Mouse (Mus musculus) lung, embryonic 14.5 days (tissue): ENCODE results near the gene Mei1. TPM values are rescaled to one million over a fixed set of nuclear protein-coding genes. Genes with fewer than 3 reads are reported as not detected.
A peak's percentile ranks its signal among the peaks of the same experiment; 100 is the strongest.

ENCODE experiments used
- ATAC-seq: fragments of 200-750 bp; cut with Nextera tagmentation; 2 replicates; pipeline ENCODE4 v1.8.0; 2017; ENCODE audit warnings: mild to moderate bottlenecking, moderate TSS enrichment, moderate library complexity; ENCODE audit not compliant: insufficient read depth
- DNase-seq: peaks from one replicate; pipeline ENCODE4 v3.0.0-alpha.2; 2015
- H3K27ac ChIP-seq: fragments of 300-500 bp; sonication (generic); 2 replicates; pipeline ENCODE4 v1.5.1; 2014; ENCODE audit warnings: low read depth, mild to moderate bottlenecking, moderate library complexity
- H3K27me3 ChIP-seq: fragments of 300-500 bp; sonication (generic); 2 replicates; pipeline ENCODE4 v1.6.1; 2014; ENCODE audit warnings: low read length, control low read depth; ENCODE audit not compliant: insufficient read depth
- H3K36me3 ChIP-seq: fragments of 300-500 bp; sonication (generic); 2 replicates; pipeline ENCODE4 v1.6.1; 2014; ENCODE audit warnings: control low read depth; ENCODE audit not compliant: insufficient read depth
- H3K4me1 ChIP-seq: fragments of 300-500 bp; sonication (generic); 2 replicates; pipeline ENCODE4 v1.6.1; 2014; ENCODE audit warnings: antibody characterized with exemption, control low read depth; ENCODE audit not compliant: insufficient read depth
- H3K4me2 ChIP-seq: fragments of 300-500 bp; sonication (generic); 2 replicates; pipeline ENCODE4 v1.6.1; 2014; ENCODE audit warnings: mild to moderate bottlenecking
- H3K4me3 ChIP-seq: fragments of 300-500 bp; sonication (generic); 2 replicates; pipeline ENCODE4 v1.5.1; 2014; ENCODE audit warnings: low read depth, low read length
- H3K9ac ChIP-seq: fragments of 300-500 bp; sonication (generic); 2 replicates; pipeline ENCODE4 v1.6.1; 2014
- H3K9me3 ChIP-seq: fragments of 300-500 bp; sonication (generic); 2 replicates; pipeline ENCODE4 v1.6.1; 2016; ENCODE audit warnings: low read depth, low read length, control low read depth
- CTCF ChIP-seq: IDR thresholded peaks from 2 replicates; pipeline ENCODE4 v1.5.1; 2016; ENCODE audit warnings: antibody characterized with exemption, low read depth
- WGBS: fragments of 180-500 bp; shearing (Covaris S2); extraction: QIAGEN DNeasy Blood & Tissue Kit; methylation state at CpG from one replicate; pipeline ENCODE4 v1.1.7; 2014; 5-methylcytosine and 5-hydroxymethylcytosine counted together
- polyA plus RNA-seq: library from polyadenylated mRNA; unstranded; fragments of >200 nt; fragmentation: Nextera tagmentation; extraction: Ambion mirVana; gene quantifications from 2 replicates; pipeline ENCODE4 v1.2.1, GENCODE M21; 2014

The Mei1 gene
- polyA plus RNA-seq, 1 experiment from 2014 or later, result not detected

DNA sequence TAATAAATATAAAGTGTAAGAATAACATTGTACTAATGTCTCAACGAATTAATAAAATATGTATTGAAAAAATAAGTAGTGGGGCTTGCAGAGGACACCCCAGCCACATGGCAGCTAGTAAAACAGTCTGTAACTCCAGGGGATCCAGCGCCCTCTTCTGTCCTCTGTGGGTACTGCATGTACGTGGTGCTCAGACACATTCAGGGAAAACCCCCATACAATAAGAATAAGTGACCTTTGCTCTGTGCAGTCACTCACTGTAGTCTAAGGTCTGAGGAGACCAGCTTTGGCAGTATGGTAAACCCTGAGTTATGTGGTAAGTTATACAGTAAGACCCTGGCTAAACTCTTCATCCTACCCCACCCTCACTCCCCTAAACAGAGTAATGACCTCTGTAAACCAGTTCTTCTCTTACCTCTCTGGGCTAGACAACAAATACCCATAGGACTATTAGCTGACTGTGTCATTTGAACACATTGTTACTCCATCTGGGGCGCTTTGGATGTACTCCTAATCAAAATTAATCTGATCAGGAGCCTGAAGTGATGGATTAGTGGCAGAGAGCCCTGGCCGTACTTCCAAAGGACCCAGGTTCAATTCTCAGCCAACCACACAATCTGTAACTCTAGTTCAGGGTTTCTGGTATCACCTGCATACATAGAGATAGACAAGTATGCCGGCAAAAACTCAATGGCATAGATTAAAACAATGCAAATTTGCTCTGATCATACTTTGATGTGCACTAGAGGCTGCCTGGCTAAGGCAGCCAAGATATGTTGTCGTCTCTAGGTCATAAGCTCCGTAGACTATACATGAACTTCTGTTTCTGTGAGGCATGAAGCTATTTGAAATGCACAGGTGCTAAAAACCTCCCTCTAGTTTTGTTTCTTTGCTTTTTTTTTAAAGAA lies 95.8 kb downstream of the Mei1 start:
- Histone ChIP-seq H3K4me1 (peaks cover 14% of the 10 kb centered on the region), H3K27me3 (no peaks in the 10 kb centered on the region), H3K27ac (peak overlapping the region; percentile 59; the same call in 1 of the 2 replicates), H3K4me2 (0 out of 2 replicates have a peak overlapping the region, but pooled peaks have one; percentile 4), H3K9ac (no peak overlapping the region), H3K36me3 (peaks cover 10% of the 10 kb centered on the region), H3K9me3 (no peaks in the 10 kb centered on the region), H3K4me3 (no peak overlapping the region)
- DNase-seq (peak; percentile 88), ATAC-seq (0 out of 2 replicates have a peak, but pooled peaks have one; percentile 31)
- WGBS, result 50% methylated on average over 8 of the region's 8 CpGs
- peak; percentile 90 for TF ChIP-seq CTCF

DNA sequence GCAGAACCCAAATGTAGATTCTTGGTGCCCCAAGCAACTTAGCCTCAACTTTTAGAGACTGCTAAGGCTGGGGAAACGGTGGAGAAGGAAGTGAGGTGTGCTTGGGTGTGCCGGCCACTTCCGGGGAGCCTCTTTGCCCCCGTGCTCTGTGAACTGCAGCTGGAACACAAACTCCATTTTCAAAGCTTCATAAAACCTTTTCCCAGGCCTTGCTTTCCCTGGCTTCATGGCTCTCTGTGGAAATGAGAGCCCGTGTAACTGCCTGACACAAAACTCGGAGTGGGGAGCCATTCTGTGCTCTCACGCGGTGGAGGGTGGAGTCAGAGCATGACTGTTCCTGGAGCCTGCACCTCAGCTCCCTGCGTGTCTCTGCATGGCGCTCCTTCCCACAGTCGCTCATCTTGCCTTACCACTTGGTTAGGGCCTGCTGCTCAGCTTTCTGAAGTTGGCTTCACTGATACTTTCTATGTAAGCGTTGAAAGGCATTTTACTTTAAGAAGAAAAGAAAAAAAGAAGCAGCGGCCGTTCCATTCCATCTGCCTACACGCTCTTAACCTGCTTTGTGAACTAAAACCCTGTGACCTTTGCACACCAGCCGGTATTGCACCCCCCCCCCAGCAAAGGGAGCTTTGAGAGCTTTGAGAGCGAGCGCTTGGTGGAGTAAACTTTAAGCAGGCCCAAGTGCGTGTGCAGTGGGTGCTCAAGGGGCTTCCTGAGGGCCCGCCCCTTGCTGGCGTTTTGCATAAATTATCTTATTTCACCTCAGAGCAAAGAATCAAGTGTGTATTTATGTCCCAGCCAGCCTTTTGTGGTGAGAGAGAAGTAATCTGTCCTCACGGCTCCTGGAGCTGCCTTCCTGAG lies 96.7 kb downstream of the Mei1 start:
- H3K4me3 ChIP-seq, result no peak overlapping the region
- ATAC-seq, result no peak
- no peak for TF ChIP-seq CTCF
- H3K27me3 ChIP-seq, result no peaks in the 10 kb centered on the region
- H3K36me3 ChIP-seq, result peaks cover 19% of the 10 kb centered on the region
- H3K4me2 ChIP-seq, result 0 out of 2 replicates have a peak overlapping the region, but pooled peaks have one; percentile 11
- no peak for DNase-seq
- peak overlapping the region; percentile 59; the same call in 1 of the 2 replicates for H3K27ac ChIP-seq
- H3K4me1 ChIP-seq, result peaks cover 6% of the 10 kb centered on the region; the same call in 1 of the 2 replicates
- 41% methylated on average over 22 of the region's 22 CpGs for WGBS
- H3K9ac ChIP-seq, result peak overlapping the region; percentile 10; the same call in 1 of the 2 replicates
- H3K9me3 ChIP-seq, result no peaks in the 10 kb centered on the region

GRCm38 (mm10) chr15:82167201-82168168 lies 97.7 kb downstream of the Mei1 start:
- ATAC-seq, result no peak
- no peak overlapping the region for H3K9ac ChIP-seq

GRCm38 (mm10) chr15:82169671-82170070 lies 99.9 kb downstream of the Mei1 start:
- ATAC-seq, result no peak
- no peak overlapping the region for H3K27ac ChIP-seq

More at GRCm38 (mm10) chr15:82167201-82168168, 97.7 kb downstream of the Mei1 start:
- Histone ChIP-seq H3K4me3 (no peak overlapping the region), H3K4me1 (peaks cover 6% of the 10 kb centered on the region; the same call in 1 of the 2 replicates), H3K27me3 (no peaks in the 10 kb centered on the region), H3K4me2 (no peak overlapping the region), H3K9me3 (no peaks in the 10 kb centered on the region), H3K36me3 (peaks cover 29% of the 10 kb centered on the region), H3K27ac (peak overlapping the region; percentile 59; the same call in 1 of the 2 replicates)
- 42% methylated on average over 23 of the region's 23 CpGs for WGBS
- no peak for DNase-seq
- no peak for TF ChIP-seq CTCF

DNA sequence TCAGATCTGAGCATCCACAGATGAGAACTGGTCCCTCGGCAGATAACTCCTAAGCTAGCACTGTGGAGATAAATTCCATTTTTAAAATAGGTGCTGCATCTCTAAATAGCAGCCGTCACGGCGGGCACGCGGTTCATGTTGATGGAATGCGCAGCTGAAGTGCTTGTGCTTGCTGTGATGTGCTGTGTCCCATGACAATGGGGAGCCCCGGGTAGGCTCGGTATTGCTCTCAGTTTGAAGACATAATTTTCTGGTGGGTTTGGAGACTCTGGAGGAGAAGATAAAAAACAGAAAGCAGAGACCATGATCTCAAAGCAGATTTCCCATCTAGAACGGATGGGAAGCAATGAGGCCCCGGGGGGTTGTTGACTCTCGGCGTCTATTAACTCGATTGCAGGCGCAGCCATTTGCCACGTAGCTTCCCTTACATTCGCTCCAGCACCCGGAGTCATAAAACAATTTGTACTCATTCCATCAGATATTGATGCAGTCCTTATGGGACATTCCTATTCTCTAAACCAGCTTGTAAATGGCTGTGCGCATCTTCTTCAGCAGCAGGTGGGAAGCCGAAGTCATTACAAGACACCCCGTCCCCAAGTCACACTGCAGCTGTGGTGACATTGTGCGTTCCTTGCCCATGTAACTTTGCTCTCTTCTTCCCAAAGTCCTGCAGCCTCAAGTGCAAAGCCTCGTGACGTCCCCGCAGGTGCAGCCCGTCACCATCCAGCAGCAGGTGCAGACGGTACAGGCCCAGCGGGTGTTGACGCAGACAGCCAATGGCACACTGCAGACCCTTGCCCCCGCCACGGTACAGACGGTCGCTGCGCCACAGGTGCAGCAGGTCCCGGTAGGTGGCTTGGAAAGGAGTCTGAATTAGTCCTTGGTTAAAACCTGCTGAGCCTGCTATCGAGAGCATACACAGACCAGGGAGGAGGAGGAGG lies 100.9 kb downstream of the Mei1 start:
- Histone ChIP-seq H3K27me3 (no peaks in the 10 kb centered on the region), H3K9me3 (no peaks in the 10 kb centered on the region), H3K36me3 (peaks cover 59% of the 10 kb centered on the region), H3K4me3 (no peak overlapping the region), H3K9ac (no peak overlapping the region), H3K27ac (no peak overlapping the region), H3K4me2 (no peak overlapping the region), H3K4me1 (0 out of 2 replicates have a peak, but pooled peaks cover 6% of the 10 kb centered on the region)
- DNase-seq, result no peak
- no peak for ATAC-seq
- 81% methylated on average over 36 of the region's 36 CpGs for WGBS
- no peak for TF ChIP-seq CTCF

More at GRCm38 (mm10) chr15:82169671-82170070, 99.9 kb downstream of the Mei1 start:
- no peaks in the 10 kb centered on the region for H3K9me3 ChIP-seq
- peaks cover 6% of the 10 kb centered on the region; the same call in 1 of the 2 replicates for H3K4me1 ChIP-seq
- WGBS, result 88% methylated on average over 5 of the region's 5 CpGs
- H3K4me3 ChIP-seq, result no peak overlapping the region
- no peaks in the 10 kb centered on the region for H3K27me3 ChIP-seq
- no peak overlapping the region for H3K9ac ChIP-seq
- no peak for TF ChIP-seq CTCF
- no peak overlapping the region for H3K4me2 ChIP-seq
- no peak for DNase-seq
- H3K36me3 ChIP-seq, result peaks cover 49% of the 10 kb centered on the region
